Mouse (Mus musculus): ENCODE results near the gene Zfp37.
A peak's percentile ranks its signal among the peaks of the same experiment; 100 is the strongest.
"Not testable (repeated sequence)": the region's sequence is repeated elsewhere in the genome, so short reads cannot be mapped to it uniquely, and the experiment has no call there.

The Zfp37 gene

DNA sequence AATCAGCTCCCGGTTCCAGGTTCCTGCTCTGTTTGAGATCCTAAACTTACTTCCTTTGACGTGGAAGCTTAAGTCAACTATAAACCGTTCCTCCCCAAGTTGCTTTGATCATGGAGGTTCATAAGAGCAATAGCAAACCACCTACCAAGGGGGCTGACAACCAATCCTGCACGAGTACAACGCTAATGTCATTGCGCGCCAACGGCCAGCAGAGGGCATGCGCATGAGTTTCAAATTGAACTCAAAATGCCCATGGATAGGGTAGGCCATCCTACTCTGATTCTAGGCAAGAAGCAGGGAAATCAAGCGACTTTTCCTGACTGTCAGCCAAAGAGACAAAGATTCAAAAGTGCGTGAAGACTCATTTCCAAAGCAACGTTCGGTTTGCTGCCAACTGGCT lies at the start of gene Zfp37:
Gene Zfp37 (minus strand): TSS at position 279 of the 400 bp plus-strand sequence.
- no peak for DNase-seq (ENCODE audit: low read depth)

- DNase-seq (ENCODE audit: low read depth): no peak
Observed at GRCm38 (mm10) chr4:62278081-62278480, 47.2 kb upstream of the Zfp37 start.

DNA sequence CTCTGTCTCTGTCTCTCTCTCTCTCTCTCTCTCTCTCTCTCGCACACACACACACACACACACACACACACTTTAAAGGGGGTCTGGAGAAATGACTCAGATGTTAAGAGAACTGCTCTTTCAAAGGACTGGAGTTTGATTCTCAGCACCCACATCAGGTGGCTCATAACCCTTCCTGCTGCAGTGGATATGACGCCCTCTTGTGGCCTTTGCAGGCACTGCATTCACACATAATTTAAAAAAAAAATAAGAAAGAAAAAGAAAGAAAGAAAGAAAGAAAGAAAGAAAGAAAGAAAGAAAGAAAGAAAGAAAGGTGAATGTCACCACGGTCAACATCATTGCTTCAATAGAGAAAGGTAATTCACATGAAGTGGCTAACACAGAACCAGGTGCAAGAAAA lies 46.4 kb upstream of the Zfp37 start:
- no peak for DNase-seq (ENCODE audit: low read depth)

- DNase-seq (ENCODE audit: low read depth): no peak
Observed at GRCm38 (mm10) chr4:62276642-62277041, 45.8 kb upstream of the Zfp37 start.

GRCm38 (mm10) chr4:62274841-62275536 lies 44.1 kb upstream of the Zfp37 start:
- no peak for DNase-seq (ENCODE audit: low read depth)

GRCm38 (mm10) chr4:62273916-62274315 lies 43.1 kb upstream of the Zfp37 start:
- DNase-seq (ENCODE audit: low read depth): no peak

- DNase-seq (ENCODE audit: low read depth): no peak
Observed at GRCm38 (mm10) chr4:62272696-62273095, 41.8 kb upstream of the Zfp37 start.

GRCm38 (mm10) chr4:62267101-62267500 lies 36.3 kb upstream of the Zfp37 start:
- no peak for DNase-seq (ENCODE audit: low read depth)

GRCm38 (mm10) chr4:62266016-62266415 lies 35.2 kb upstream of the Zfp37 start:
- not testable (repeated sequence) for DNase-seq (ENCODE audit: low read depth)

GRCm38 (mm10) chr4:62265154-62265836 lies 34.4 kb upstream of the Zfp37 start:
- DNase-seq (ENCODE audit: low read depth): no peak

DNA sequence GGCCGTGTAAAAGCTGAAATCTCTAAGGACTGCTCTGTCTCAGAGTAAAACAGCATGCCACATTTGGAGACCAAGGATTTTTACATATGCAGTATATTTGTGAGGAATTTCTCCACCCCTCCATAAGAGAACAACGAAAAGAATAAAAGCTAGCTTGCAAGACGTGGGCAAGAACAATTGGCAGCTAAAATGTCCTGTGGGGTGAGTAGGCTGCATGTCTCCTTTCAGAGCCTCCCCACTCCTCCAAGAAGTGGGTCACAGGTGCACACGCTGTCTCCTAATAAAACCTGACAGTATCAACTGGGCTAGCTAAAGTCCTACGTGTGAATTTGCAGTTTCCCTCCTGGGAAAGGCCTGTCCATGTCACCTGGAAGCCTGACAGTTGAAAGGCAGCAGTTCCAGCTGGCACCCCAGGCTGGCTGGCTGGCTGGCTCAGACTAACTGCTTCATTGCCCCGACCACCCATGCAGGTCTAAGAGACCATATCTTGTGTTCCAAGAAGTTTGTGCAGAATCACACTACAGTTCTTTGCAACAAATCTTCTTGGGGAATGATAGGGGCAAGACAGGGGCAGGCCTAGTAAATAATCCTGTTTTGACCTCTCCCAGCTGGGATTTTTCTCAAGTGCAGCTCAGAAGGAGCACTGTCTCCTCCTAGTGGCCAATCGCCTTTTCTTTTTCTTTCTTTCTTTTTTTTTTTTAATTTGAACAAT lies 32.4 kb upstream of the Zfp37 start:
- DNase-seq (ENCODE audit: low read depth): no peak

DNA sequence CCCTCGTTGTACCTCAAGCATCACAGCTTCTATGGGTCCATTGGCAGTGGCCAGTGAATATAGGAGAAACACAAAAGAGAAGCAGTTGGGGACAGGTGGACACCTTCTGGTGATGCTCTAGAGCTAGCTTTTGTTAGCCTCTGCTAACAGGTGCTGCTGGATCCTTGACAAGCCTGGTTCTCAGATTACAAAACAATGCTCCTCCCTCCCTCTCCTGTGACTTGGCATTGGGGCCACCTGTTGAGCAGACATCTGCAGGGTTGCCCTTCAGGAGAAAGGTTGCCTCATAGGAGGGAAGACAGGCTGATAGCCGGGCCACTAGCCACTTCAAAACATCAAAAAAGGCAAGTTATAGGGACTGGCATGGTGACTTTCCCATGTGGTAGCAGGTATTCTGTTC lies 31.4 kb upstream of the Zfp37 start, which contains the start of gene Slc31a2:
Gene Slc31a2 (plus strand): TSS at position 287 of the 400 bp plus-strand sequence.
- DNase-seq (ENCODE audit: low read depth): no peak

- peak; percentile 44 for DNase-seq (ENCODE audit: low read depth)
Observed at GRCm38 (mm10) chr4:62256931-62257330, 26.1 kb upstream of the Zfp37 start.

- DNase-seq (ENCODE audit: low read depth): no peak
Observed at GRCm38 (mm10) chr4:62254551-62254950, 23.7 kb upstream of the Zfp37 start.

DNA sequence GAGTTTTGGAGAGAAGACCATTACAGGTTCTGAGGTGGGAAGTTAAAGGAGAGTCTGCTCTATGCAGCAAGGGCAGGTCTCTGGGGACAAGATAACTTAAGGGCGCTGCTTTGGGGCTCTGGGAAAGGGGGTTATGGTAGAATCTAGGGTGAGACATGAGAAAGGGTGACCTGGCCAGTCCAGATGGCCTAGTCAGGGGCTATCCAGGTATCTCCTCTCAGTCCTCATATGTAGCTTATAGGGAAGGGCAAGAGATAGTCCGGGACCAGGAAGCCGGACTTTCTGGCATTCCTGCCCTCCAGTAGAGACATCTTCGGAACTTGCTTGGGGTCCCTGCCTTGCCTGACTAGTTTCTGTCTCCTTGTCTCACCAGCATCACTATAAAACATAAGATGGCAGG lies 20.9 kb upstream of the Zfp37 start:
- no peak for DNase-seq (ENCODE audit: low read depth)

DNA sequence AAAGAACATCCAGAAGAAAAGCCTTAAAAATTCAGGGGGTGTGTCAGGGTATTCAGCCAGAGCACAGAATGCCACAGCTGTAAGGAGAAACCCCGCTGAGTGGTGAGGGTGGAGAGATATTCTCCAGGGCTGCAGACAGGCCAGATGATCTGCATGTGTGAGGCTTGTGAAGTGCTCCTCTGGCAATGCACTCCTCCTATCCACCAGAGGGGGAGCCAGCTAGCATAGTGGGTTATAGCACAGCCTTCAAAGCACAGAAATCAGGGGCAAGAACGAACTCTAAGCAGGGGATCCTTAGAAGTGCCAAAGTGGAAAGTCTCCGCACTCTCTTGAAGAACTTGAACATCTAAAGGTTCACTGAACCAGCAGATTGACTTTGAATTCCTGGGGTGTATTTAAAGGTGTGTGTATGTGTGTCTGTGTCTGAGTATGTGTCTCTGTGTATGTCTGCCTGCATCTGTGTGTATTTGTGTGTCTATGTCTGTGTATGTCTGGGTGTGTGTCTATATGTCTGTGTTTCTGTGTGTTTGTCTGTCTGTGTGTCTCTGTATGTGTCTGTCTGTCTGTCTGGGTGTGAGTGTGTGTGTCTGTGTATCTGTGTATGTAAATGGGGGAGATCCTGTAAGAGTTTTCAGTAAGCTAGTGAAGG lies 20.2 kb upstream of the Zfp37 start:
- no peak for DNase-seq (ENCODE audit: low read depth)

DNA sequence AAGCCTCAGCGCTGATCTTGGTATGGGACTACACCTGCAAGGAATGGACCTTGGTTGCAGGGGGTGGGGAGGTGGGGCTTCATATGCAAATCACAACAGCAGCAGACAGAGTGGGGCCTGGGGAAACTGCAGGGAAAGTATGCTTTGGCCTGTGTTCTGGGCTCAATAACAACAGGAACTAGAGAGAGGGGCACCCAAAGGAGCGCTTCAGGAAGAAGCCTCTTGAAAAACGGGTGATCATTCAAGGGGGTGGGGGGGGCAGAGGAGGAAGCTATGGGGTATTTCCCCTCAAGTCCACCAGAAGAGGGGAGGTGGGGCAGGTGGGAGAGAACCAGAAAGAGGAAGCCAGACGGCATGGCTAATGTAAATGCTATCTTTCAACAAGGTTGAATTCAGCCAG lies 17.5 kb upstream of the Zfp37 start:
- DNase-seq (ENCODE audit: low read depth): no peak

DNA sequence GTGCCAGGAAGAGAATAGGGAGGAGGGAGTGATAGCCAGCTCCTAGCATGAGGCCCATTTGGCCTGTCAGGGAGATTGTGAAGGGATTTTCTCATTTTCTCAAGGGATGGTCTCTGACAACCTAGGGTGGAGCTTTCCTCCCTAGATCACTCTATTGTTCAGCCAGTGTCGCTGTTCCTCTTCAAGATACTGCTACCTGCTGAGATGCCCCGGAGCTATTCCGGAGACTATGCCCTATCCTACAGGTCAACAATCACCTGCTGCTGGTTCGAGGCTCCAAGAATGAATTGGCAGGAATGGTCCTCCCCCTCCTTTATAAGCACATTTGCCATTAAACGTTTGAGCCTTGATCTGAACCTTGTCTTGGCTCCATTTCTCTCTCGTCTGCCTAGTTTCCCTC lies 9.7 kb upstream of the Zfp37 start:
- no peak for DNase-seq (ENCODE audit: low read depth)

GRCm38 (mm10) chr4:62230153-62230552 lies 694 bp downstream of the Zfp37 start:
- DNase-seq (ENCODE audit: low read depth): no peak

- peak; percentile 20 for DNase-seq (ENCODE audit: low read depth)
Observed at GRCm38 (mm10) chr4:62229448-62229847, 1.4 kb downstream of the Zfp37 start.

GRCm38 (mm10) chr4:62228391-62228790 lies 2.5 kb downstream of the Zfp37 start:
- DNase-seq (ENCODE audit: low read depth): no peak

- no peak for DNase-seq (ENCODE audit: low read depth)
Observed at GRCm38 (mm10) chr4:62213490-62213889, 17.4 kb downstream of the Zfp37 start.

DNA sequence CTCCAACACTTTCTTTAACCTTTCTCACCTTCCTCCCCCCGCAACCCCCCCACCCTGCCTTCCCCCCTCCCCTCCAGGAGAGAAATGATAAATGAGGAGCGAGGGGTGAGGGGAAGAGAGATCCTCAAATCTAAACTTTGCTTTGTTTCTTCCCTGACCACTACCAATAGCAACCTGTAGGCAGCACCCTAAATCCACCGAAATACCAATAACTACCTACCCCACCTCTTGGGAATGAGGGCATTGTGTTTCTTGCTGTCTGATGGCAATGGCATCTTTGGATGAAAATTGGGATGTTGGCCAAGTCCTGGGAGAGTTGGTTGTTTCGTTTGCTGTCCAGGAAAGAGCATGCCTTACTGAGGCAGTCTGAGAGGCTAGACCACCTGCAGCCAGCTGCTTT lies 20.8 kb downstream of the Zfp37 start:
- DNase-seq (ENCODE audit: low read depth): no peak

Data from induced T-regulatory cell, adult 2 months (primary cell).